Mouse (Mus musculus) myocyte (in vitro differentiated cells): ENCODE results near the gene Erich6b.

Source experiments
- CEBPB ChIP-seq: IDR thresholded peaks from 2 replicates; pipeline ENCODE4 v1.6.1; 2011; ENCODE audit warnings: mild to moderate bottlenecking, moderate library complexity; ENCODE audit not compliant: poor library complexity, insufficient read depth, severe bottlenecking
- E2F4 ChIP-seq: IDR thresholded peaks from one replicate; pipeline ENCODE4 v1.6.1; 2011; ENCODE audit warnings: mild to moderate bottlenecking, control low read depth, moderate library complexity; ENCODE audit not compliant: insufficient read depth
- MAX ChIP-seq: IDR thresholded peaks from one replicate; pipeline ENCODE4 v1.6.1; 2011; ENCODE audit warnings: low read depth, mild to moderate bottlenecking, control low read depth
- MYOD1 ChIP-seq, 3 experiments: IDR thresholded peaks; one replicate each; pipeline ENCODE4 v1.6.1; 2011; ENCODE audit warnings: control low read depth in 2 of 3, low read depth in 2 of 3, mild to moderate bottlenecking in 2 of 3, moderate library complexity in 1 of 3; ENCODE audit not compliant: insufficient read length in 2 of 3, control insufficient read depth in 1 of 3
- MYOG ChIP-seq, 3 experiments: IDR thresholded peaks; one replicate each; pipeline ENCODE4 v1.6.1; 2011; ENCODE audit warnings: control low read depth in 2 of 3, low read depth in 2 of 3, mild to moderate bottlenecking in 2 of 3; ENCODE audit not compliant: insufficient read length in 2 of 3, control insufficient read depth in 1 of 3, insufficient read depth in 1 of 3
- POLR2A ChIP-seq: IDR thresholded peaks from one replicate; pipeline ENCODE4 v1.6.1; 2011; ENCODE audit warnings: low read depth, mild to moderate bottlenecking, control low read depth, moderate library complexity; ENCODE audit not compliant: insufficient read length
- POLR2AphosphoS2 ChIP-seq: IDR thresholded peaks from one replicate; pipeline ENCODE4 v1.6.1; 2011; ENCODE audit warnings: low read depth, control low read depth; ENCODE audit not compliant: insufficient read length
- REST ChIP-seq: IDR thresholded peaks from one replicate; pipeline ENCODE4 v1.6.1; 2011; ENCODE audit warnings: mild to moderate bottlenecking, control low read depth, moderate library complexity; ENCODE audit not compliant: insufficient read depth, insufficient read length
- TCF12 ChIP-seq: IDR thresholded peaks from one replicate; pipeline ENCODE4 v1.6.1; 2011; ENCODE audit warnings: mild to moderate bottlenecking, control low read depth; ENCODE audit not compliant: poor library complexity, insufficient read depth, severe bottlenecking
- TCF3 ChIP-seq: IDR thresholded peaks from one replicate; pipeline ENCODE4 v1.6.1; 2011; ENCODE audit warnings: low read depth, control low read depth; ENCODE audit not compliant: insufficient read length

- TF ChIP-seq POLR2A: no peak
- TF ChIP-seq MYOG (IDR thresholded peaks at IDR 0.05; ENCODE audit: control insufficient read depth in 1 of 3, insufficient read depth in 1 of 3, insufficient read length in 2 of 3, low read depth in 2 of 3): no peak
- TF ChIP-seq E2F4: no peak
- no peak for TF ChIP-seq POLR2AphosphoS2
- no peak for TF ChIP-seq TCF12
- TF ChIP-seq MAX: no peak
- TF ChIP-seq CEBPB: no peak
- no peak for TF ChIP-seq TCF3
- no peak for TF ChIP-seq REST
- TF ChIP-seq MYOD1 (IDR thresholded peaks at IDR 0.05; ENCODE audit: control insufficient read depth in 1 of 3, insufficient read length in 2 of 3, low read depth in 2 of 3): no peak
Measured at GRCm38 (mm10) chr14:75660936-75661335, 18.9 kb downstream of the Erich6b start.
